In genomic region chr4:58365321-58365720, GRCm38 (mm10) we compare ENCODE assay signal across 30 mouse cellular contexts.
"Had no signal": no experiment of that assay in that cellular context is flagged by ENCODE, and none has a peak within 500 bp of the region (broad histone marks: within the 10 kb centered on the region; RNA-seq: fewer than 3 reads in every experiment).

No protein-coding gene starts in this region.

- H3K27me3 ChIP-seq: limb, embryonic 12.5 days; limb, embryonic 13.5 days; limb, embryonic 15.5 days; liver, embryonic 12.5 days; liver, embryonic 13.5 days; liver, embryonic 15.5 days; lung, embryonic 15.5 days; megakaryocyte, embryonic 14.5 days; midbrain, embryonic 12.5 days; midbrain, embryonic 15.5 days had no signal

- H3K36me3 ChIP-seq: limb, embryonic 10.5 days; limb, embryonic 12.5 days; limb, embryonic 13.5 days; limb, embryonic 15.5 days; liver, embryonic 12.5 days; liver, embryonic 13.5 days; liver, embryonic 15.5 days; lung, embryonic 15.5 days; midbrain, embryonic 10.5 days; midbrain, embryonic 12.5 days; midbrain, embryonic 15.5 days had no signal

- H3K9me3 ChIP-seq: limb, embryonic 10.5 days; limb, embryonic 12.5 days; limb, embryonic 13.5 days; limb, embryonic 15.5 days; liver, embryonic 12.5 days; liver, embryonic 13.5 days; liver, embryonic 15.5 days; lung, embryonic 15.5 days; megakaryocyte, embryonic 14.5 days; midbrain, embryonic 10.5 days; midbrain, embryonic 12.5 days; midbrain, embryonic 15.5 days had no signal

- ATAC-seq: liver, embryonic 12.5 days; liver, postnatal 0 days; lung, postnatal 0 days; midbrain, embryonic 15.5 days; midbrain, embryonic 16.5 days had no signal

- DNase-seq: left cerebral cortex, postnatal 4 days; liver; liver, embryonic 13.5 days; liver, postnatal 0 days; lung, adult 18-20 months; lung, adult 2 months; lung, embryonic 14.5 days; lung, postnatal 10 days; lung, postnatal 14 days; lung, postnatal 36 days; lung, postnatal 4 days; midbrain, embryonic 14.5 days had no signal

- H3K9ac ChIP-seq: limb, embryonic 12.5 days; limb, embryonic 13.5 days; limb, embryonic 15.5 days; liver, embryonic 12.5 days; liver, embryonic 13.5 days; liver, embryonic 14.5 days; liver, embryonic 15.5 days; liver, postnatal 0 days; lung, embryonic 14.5 days; lung, embryonic 15.5 days; midbrain, embryonic 12.5 days; midbrain, embryonic 15.5 days had no signal

- H3K4me3 ChIP-seq: left cerebral cortex, adult 2 months; limb, embryonic 10.5 days; limb, embryonic 12.5 days; limb, embryonic 13.5 days; limb, embryonic 15.5 days; liver, embryonic 12.5 days; liver, embryonic 13.5 days; liver, embryonic 15.5 days; lung, embryonic 15.5 days; megakaryocyte, embryonic 14.5 days; midbrain, embryonic 10.5 days; midbrain, embryonic 12.5 days; midbrain, embryonic 15.5 days; myocyte had no signal

- H3K4me2 ChIP-seq: limb, embryonic 12.5 days; limb, embryonic 13.5 days; limb, embryonic 15.5 days; liver, embryonic 11.5 days; liver, embryonic 12.5 days; liver, embryonic 13.5 days; liver, embryonic 15.5 days; lung, embryonic 14.5 days; lung, embryonic 15.5 days; midbrain, embryonic 12.5 days; midbrain, embryonic 15.5 days had no signal

- H3K4me1 ChIP-seq: limb, embryonic 10.5 days; limb, embryonic 12.5 days; limb, embryonic 13.5 days; limb, embryonic 15.5 days; liver, embryonic 12.5 days; liver, embryonic 13.5 days; liver, embryonic 15.5 days; lung, embryonic 15.5 days; megakaryocyte, embryonic 14.5 days; midbrain, embryonic 10.5 days; midbrain, embryonic 12.5 days; midbrain, embryonic 15.5 days had no signal

- H3K27ac ChIP-seq: left cerebral cortex, adult 2 months; limb, embryonic 10.5 days; limb, embryonic 12.5 days; limb, embryonic 13.5 days; limb, embryonic 15.5 days; liver, embryonic 12.5 days; liver, embryonic 13.5 days; liver, embryonic 14.5 days; liver, embryonic 15.5 days; lung, embryonic 15.5 days; macrophage; midbrain, embryonic 10.5 days; midbrain, embryonic 12.5 days; midbrain, embryonic 15.5 days had no signal
